Mouse (Mus musculus) liver, adult 10 weeks (tissue): ENCODE measurements around the gene Ugt1a2. TPM values are rescaled to one million over a fixed set of nuclear protein-coding genes. Genes with fewer than 3 reads are reported as not detected.

Source experiments
- polyA plus RNA-seq: library from polyadenylated mRNA; stranded (reverse); fragments of 350-450 nt; fragmentation: Illumina TruSeq; extraction: RNeasy Lipid Tissue Mini Kit (QIAGEN cat#74804); gene quantifications from one replicate; pipeline ENCODE4 v1.2.3, GENCODE M21; 2014; ENCODE audit warnings: low read depth, low replicate concordance

Gene Ugt1a2
- polyA plus RNA-seq, result 0.42 TPM

DNA sequence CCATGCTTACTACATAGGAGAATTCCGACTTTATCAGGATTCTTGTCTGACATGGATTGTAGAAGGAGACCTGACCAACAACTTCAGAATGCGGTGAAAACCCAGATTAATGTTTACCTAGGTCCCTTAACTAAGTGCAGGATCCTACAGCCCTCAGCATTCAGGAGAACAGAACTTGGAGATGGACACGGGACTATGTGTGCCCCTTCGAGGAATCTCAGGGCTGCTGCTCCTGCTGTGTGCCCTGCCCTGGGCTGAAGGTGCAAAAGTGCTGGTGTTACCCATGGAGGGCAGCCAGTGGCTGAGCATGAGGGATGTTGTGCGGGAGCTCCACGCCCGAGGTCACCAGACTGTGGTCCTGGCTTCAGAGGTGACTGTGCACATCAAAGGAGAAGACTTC lies at the start of gene Ugt1a2:
TSS of gene Ugt1a2 (plus strand) at position 146 of the 400 bp plus-strand sequence.

GRCm38 (mm10) chr1:88165711-88166110 lies 34.7 kb upstream of the Ugt1a2 start, which contains the start of gene Ugt1a5:
Gene Ugt1a5, plus strand, starts transcription at chr1:88166012.

DNA sequence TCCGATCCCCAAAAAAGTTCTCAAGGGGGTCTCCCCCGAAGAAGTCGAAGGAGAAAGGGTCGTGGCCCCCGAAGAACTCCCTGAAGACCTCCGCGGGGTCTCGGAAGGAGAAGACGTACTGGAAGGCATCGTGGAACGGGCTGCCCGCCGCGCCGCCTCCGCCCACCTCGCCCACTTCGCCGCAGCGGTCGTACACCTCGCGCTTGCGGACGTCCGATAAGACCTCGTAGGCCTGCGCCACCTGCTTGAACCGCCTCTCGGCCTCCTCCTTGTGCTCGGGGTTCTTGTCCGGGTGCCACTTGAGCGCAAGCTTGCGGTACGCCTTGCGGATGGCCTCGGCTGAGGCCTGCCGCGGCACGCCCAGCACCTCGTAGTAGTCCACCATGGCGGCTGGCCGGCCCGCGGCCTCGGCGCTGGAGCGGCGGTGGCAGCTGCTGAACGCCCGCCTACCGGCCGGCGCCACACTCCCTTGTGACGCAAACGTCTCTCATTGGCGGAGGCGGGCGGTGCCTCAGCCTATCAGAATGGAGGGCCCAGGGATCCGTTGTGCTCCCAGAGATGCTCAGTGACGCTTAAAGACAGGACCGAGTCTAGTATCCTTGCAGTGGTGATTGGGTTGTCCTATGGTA lies 5.0 kb downstream of the Ugt1a2 start, which contains the start of gene Dnajb3:
TSS of gene Dnajb3 (minus strand) at position 489 of the 629 bp plus-strand sequence.

GRCm38 (mm10) chr1:88211812-88212211 lies 11.4 kb downstream of the Ugt1a2 start, which contains the start of gene Ugt1a1:
Gene Ugt1a1, plus strand, starts transcription at chr1:88211959.

GRCm38 (mm10) chr1:88226670-88227379 lies 26.4 kb downstream of the Ugt1a2 start, which contains the start of gene Mroh2a:
Gene Mroh2a, plus strand, starts transcription at chr1:88226986.

Other genes with a start within 250 kb of the Ugt1a2 start
- 28.0 TPM for gene Usp40, start 192.1 kb upstream of the Ugt1a2 start, polyA plus RNA-seq
- 6.3 TPM for gene Ugt1a10, start 145.2 kb upstream of the Ugt1a2 start, polyA plus RNA-seq
- gene Ugt1a9, start 129.8 kb upstream of the Ugt1a2 start, polyA plus RNA-seq, result 437 TPM
- not detected for gene Ugt1a8, start 112.8 kb upstream of the Ugt1a2 start, polyA plus RNA-seq
- 38.6 TPM for gene Ugt1a7c, start 105.5 kb upstream of the Ugt1a2 start, polyA plus RNA-seq
- 92.8 TPM for gene Ugt1a6b, start 97.3 kb upstream of the Ugt1a2 start, polyA plus RNA-seq
- gene Ugt1a6a, start 65.8 kb upstream of the Ugt1a2 start, polyA plus RNA-seq, result 60.2 TPM
- 306 TPM for gene Ugt1a5, start 34.6 kb upstream of the Ugt1a2 start, polyA plus RNA-seq
- not detected for gene Dnajb3, start 5.2 kb downstream of the Ugt1a2 start, polyA plus RNA-seq
- gene Ugt1a1, start 11.4 kb downstream of the Ugt1a2 start, polyA plus RNA-seq, result 891 TPM
- gene Mroh2a, start 26.4 kb downstream of the Ugt1a2 start, polyA plus RNA-seq, result 0.42 TPM
- 44.3 TPM for gene Hjurp, start 77.0 kb downstream of the Ugt1a2 start, polyA plus RNA-seq
- not detected for gene Trpm8, start 77.1 kb downstream of the Ugt1a2 start, polyA plus RNA-seq
- gene Spp2, start 206.4 kb downstream of the Ugt1a2 start, polyA plus RNA-seq, result 140 TPM